Mouse (Mus musculus): Measurements from ENCODE around the gene Pkp2.

DNA sequence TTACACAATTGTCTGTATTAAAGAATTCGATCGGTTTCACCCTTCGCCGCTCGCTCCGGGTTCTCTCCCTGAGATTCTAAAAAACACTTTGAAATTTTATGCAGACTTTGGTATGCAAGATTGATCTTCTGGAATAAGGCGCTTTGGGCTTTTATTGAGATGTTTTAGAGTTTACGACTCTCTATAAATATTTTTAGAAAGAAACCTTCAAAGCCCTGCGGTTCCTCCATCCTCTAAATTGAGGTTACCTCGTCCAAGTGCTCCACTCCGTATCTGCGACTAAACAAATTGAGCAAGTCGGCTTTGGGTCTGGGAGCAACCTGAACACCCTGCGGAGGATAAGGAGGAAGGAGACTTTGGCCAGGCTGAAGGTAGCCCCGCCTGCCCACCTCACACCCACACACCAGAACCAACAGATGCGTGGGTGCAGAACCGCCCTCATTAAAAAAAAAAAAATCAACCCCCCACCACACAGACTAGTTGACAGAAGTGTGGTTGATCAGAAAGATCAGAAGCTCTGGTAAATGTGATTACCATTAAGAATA lies 715 bp downstream of the Pkp2 start:
- TF ChIP-seq POLR2A (IDR thresholded peaks at IDR 0.05; ENCODE audit: borderline replicate concordance, low read depth, low read length), result no peak
- TF ChIP-seq CTCF (IDR thresholded peaks at IDR 0.05; ENCODE audit: low read depth, low read length), result no peak

Data from bone marrow macrophage, adult 2 months (primary cell).